Comparison of ENCODE assay signal across 32 mouse cellular contexts in genomic region chr2:127424977-127425376, GRCm38 (mm10). TPM values are rescaled to one million over a fixed set of nuclear protein-coding genes. Genes with fewer than 3 reads are reported as not detected.
A peak's percentile ranks its signal among the peaks of the same experiment; 100 is the strongest.
DNase-seq lines count a peak whose midpoint lies in the region; ATAC-seq lines count a peak whose summit lies in the region.
"Had no signal": no experiment of that assay in that cellular context is flagged by ENCODE, and none has a peak within 500 bp of the region (broad histone marks: within the 10 kb centered on the region; RNA-seq: fewer than 3 reads in every experiment).

Gene Gpat2 (plus strand): TSS chr2:127425199.

- H3K36me3 ChIP-seq in liver, embryonic 13.5 days, result no peaks in the 10 kb centered on the region
- no peaks in the 10 kb centered on the region for H3K36me3 ChIP-seq in liver, embryonic 12.5 days
- no peaks in the 10 kb centered on the region for H3K36me3 ChIP-seq in stomach, embryonic 16.5 days (ENCODE audit: control insufficient read depth, insufficient read depth, low read length)
- H3K36me3 ChIP-seq: embryonic facial prominence, embryonic 13.5 days; forebrain, embryonic 10.5 days; forebrain, embryonic 15.5 days; hindbrain, embryonic 12.5 days; lung, embryonic 15.5 days; midbrain, embryonic 10.5 days; midbrain, embryonic 15.5 days; neural tube, embryonic 15.5 days had no signal

- peak; percentile 7 for DNase-seq in CD4-positive, CD25-positive, alpha-beta regulatory T cell, adult 2 months (ENCODE audit: low read depth, low spot score)
- DNase-seq in liver, embryonic 13.5 days, result no peak
- DNase-seq in cerebellum, postnatal 10 days, result no peak
- no peak for DNase-seq in cerebellum, postnatal 25 days
- DNase-seq in adrenal gland, adult 8-10 months, result no peak
- DNase-seq: adrenal gland, adult 2 months; cerebellum, adult 8-10 months; gastrocnemius, postnatal 36 days; heart, adult 2 months; heart, postnatal 14 days; kidney, postnatal 25 days; liver; retina, postnatal 1 day; right cerebral cortex, postnatal 14 days; thymus, postnatal 25 days had no signal

- H3K9me3 ChIP-seq in liver, embryonic 13.5 days (replicated peaks), result no peaks in the 10 kb centered on the region; the same call in 1 of the 2 replicates
- no peaks in the 10 kb centered on the region for H3K9me3 ChIP-seq in liver, embryonic 12.5 days (replicated peaks)
- H3K9me3 ChIP-seq in stomach, embryonic 16.5 days (replicated peaks; ENCODE audit: control insufficient read depth, low read length), result no peaks in the 10 kb centered on the region
- H3K9me3 ChIP-seq: embryonic facial prominence, embryonic 13.5 days; forebrain, embryonic 10.5 days; forebrain, embryonic 15.5 days; hindbrain, embryonic 12.5 days; lung, embryonic 15.5 days; midbrain, embryonic 10.5 days; midbrain, embryonic 15.5 days; neural tube, embryonic 15.5 days had no signal

- ATAC-seq in CD4-positive, CD25-positive, alpha-beta regulatory T cell, adult 4 months, result no peak
- ATAC-seq in liver, embryonic 13.5 days (ENCODE audit: low read depth), result 0 out of 2 replicates have a peak, but pooled peaks have one; percentile 14
- no peak for ATAC-seq in liver, embryonic 12.5 days
- ATAC-seq in stomach, embryonic 16.5 days (ENCODE audit: insufficient read depth, low FRiP score), result 0 out of 2 replicates have a peak, but pooled peaks have one; percentile 8
- ATAC-seq: forebrain, embryonic 15.5 days; hindbrain, postnatal 0 days; intestine, embryonic 16.5 days; midbrain, embryonic 15.5 days had no signal

- H3K4me1 ChIP-seq in liver, embryonic 13.5 days (replicated peaks), result no peaks in the 10 kb centered on the region
- no peaks in the 10 kb centered on the region for H3K4me1 ChIP-seq in liver, embryonic 12.5 days
- no peaks in the 10 kb centered on the region for H3K4me1 ChIP-seq in stomach, embryonic 16.5 days (ENCODE audit: control insufficient read depth, insufficient read depth, low read length)
- H3K4me1 ChIP-seq: forebrain, embryonic 10.5 days; forebrain, embryonic 15.5 days; hindbrain, embryonic 12.5 days; lung, embryonic 15.5 days; midbrain, embryonic 10.5 days; midbrain, embryonic 15.5 days; neural tube, embryonic 15.5 days had no signal

- H3K27me3 ChIP-seq in liver, embryonic 13.5 days, result peaks cover 17% of the 10 kb centered on the region
- H3K27me3 ChIP-seq in liver, embryonic 12.5 days (replicated peaks), result peaks cover 34% of the 10 kb centered on the region
- H3K27me3 ChIP-seq in stomach, embryonic 16.5 days (ENCODE audit: control insufficient read depth, insufficient read depth, low read length), result no peaks in the 10 kb centered on the region
- H3K27me3 ChIP-seq: embryonic facial prominence, embryonic 13.5 days; forebrain, embryonic 15.5 days; hindbrain, embryonic 12.5 days; lung, embryonic 15.5 days; midbrain, embryonic 15.5 days; neural tube, embryonic 15.5 days had no signal

- WGBS in liver, embryonic 13.5 days (ENCODE audit: insufficient replicate concordance), result 75% methylated on average over 17 of the region's 17 CpGs
- WGBS in liver, embryonic 12.5 days (ENCODE audit: insufficient replicate concordance), result 74% methylated on average over 17 of the region's 17 CpGs
- 84% methylated on average over 17 of the region's 17 CpGs for WGBS in stomach, embryonic 16.5 days

- H3K9ac ChIP-seq in liver, embryonic 13.5 days, result no peak within 1 kb of the TSS
- H3K9ac ChIP-seq in liver, embryonic 12.5 days, result no peak within 1 kb of the TSS
- H3K9ac ChIP-seq in stomach, embryonic 16.5 days (ENCODE audit: low read length), result no peak within 1 kb of the TSS
- H3K9ac ChIP-seq: embryonic facial prominence, embryonic 13.5 days; forebrain, embryonic 15.5 days; hindbrain, embryonic 12.5 days; lung, embryonic 15.5 days; midbrain, embryonic 15.5 days; neural tube, embryonic 15.5 days had no signal

- H3K4me2 ChIP-seq in liver, embryonic 13.5 days, result no peak within 1 kb of the TSS
- H3K4me2 ChIP-seq in liver, embryonic 12.5 days, result no peak within 1 kb of the TSS
- no peak within 1 kb of the TSS for H3K4me2 ChIP-seq in stomach, embryonic 16.5 days (ENCODE audit: low read depth, low read length)
- H3K4me2 ChIP-seq: embryonic facial prominence, embryonic 13.5 days; forebrain, embryonic 15.5 days; hindbrain, embryonic 12.5 days; lung, embryonic 15.5 days; midbrain, embryonic 15.5 days; neural tube, embryonic 15.5 days had no signal

- H3K27ac ChIP-seq in liver, embryonic 13.5 days, result no peak within 1 kb of the TSS
- H3K27ac ChIP-seq in liver, embryonic 12.5 days, result no peak within 1 kb of the TSS
- H3K27ac ChIP-seq in stomach, embryonic 16.5 days (ENCODE audit: low read length), result no peak within 1 kb of the TSS
- H3K27ac ChIP-seq: embryonic facial prominence, embryonic 13.5 days; forebrain, embryonic 10.5 days; forebrain, embryonic 15.5 days; heart, adult 2 months; hindbrain, embryonic 12.5 days; hindbrain, postnatal 0 days; lung, embryonic 15.5 days; midbrain, embryonic 10.5 days; midbrain, embryonic 15.5 days; neural tube, embryonic 15.5 days had no signal

- H3K4me3 ChIP-seq in liver, embryonic 13.5 days (replicated peaks), result no peak within 1 kb of the TSS
- H3K4me3 ChIP-seq in liver, embryonic 12.5 days, result no peak within 1 kb of the TSS
- no peak within 1 kb of the TSS for H3K4me3 ChIP-seq in stomach, embryonic 16.5 days (replicated peaks; ENCODE audit: low read length)
- H3K4me3 ChIP-seq: embryonic facial prominence, embryonic 13.5 days; forebrain, embryonic 10.5 days; forebrain, embryonic 15.5 days; heart, adult 2 months; hindbrain, embryonic 12.5 days; lung, embryonic 15.5 days; midbrain, embryonic 10.5 days; midbrain, embryonic 15.5 days; neural tube, embryonic 15.5 days had no signal

RNA-seq across cellular contexts. Expression of gene Gpat2, which starts in this region (rescaled TPM):
- polyA plus RNA-seq in CD4-positive, CD25-positive, alpha-beta regulatory T cell, adult 4 months (2017; shearing (Covaris generic)), result under 1 TPM; 0.23 to 0.52 TPM
- polyA plus RNA-seq in liver, embryonic 13.5 days (2015; fragmentation: Nextera tagmentation; extraction: Ambion mirVana), result 0.35 and 0.39 TPM in 2 replicates
- 0.37 and 0.49 TPM in 2 replicates for polyA plus RNA-seq in liver, embryonic 12.5 days (2016; fragmentation: Nextera tagmentation; extraction: Ambion mirVana)
- polyA plus RNA-seq in stomach, embryonic 16.5 days (2015; fragmentation: Nextera tagmentation; extraction: Ambion mirVana), result 0.28 and 0.36 TPM in 2 replicates
- under 1 TPM in 3 of 4 experiments, not detected in 1; 0.17 to 0.94 (median 0.71) TPM for total RNA-seq in adrenal gland, adult 8-10 months (2022)
- total RNA-seq: common myeloid progenitor, adult 5-6 weeks; gastrocnemius, adult 18-20 months; gastrocnemius, postnatal 36 days; heart, adult 2 months; layer of hippocampus, postnatal 10 days had no signal
- polyA plus RNA-seq: forebrain, embryonic 15.5 days; limb, embryonic 11.5 days had no signal

Comparison
In these comparisons a context has a peak if more than half of its experiments do, and no peak if none do; other contexts are left out.
1. Peak in ATAC-seq in liver, embryonic 13.5 days; RNA of the gene not detected or under 1 TPM.
2. Peak in ATAC-seq in stomach, embryonic 16.5 days; RNA of the gene not detected or under 1 TPM.